Mouse (Mus musculus): ENCODE measurements around the gene Mapkapk5.

GRCm38 (mm10) chr5:121543370-121543769 lies 2.3 kb downstream of the Mapkapk5 start:
- TF ChIP-seq CTCF (conservative IDR thresholded peaks at IDR 0.05; ENCODE audit: low read length) = no peak
- TF ChIP-seq POU5F1 (IDR thresholded peaks at IDR 0.05; ENCODE audit: borderline replicate concordance, low read length) = no peak
- TF ChIP-seq NANOG (IDR thresholded peaks at IDR 0.05; ENCODE audit: borderline replicate concordance, low read length) = no peak

Measured in E14TG2a.4 (cell line).